Mouse (Mus musculus) heart, postnatal 0 days (tissue): ENCODE data around the gene Phactr3. TPM values are rescaled to one million over a fixed set of nuclear protein-coding genes. Genes with fewer than 3 reads are reported as not detected.

Source experiments
- ATAC-seq: fragments of 200-750 bp; cut with Nextera tagmentation; 2 replicates; pipeline ENCODE4 v1.8.0; 2017; ENCODE audit warnings: low read depth, moderate number of reproducible peaks, moderate library complexity; ENCODE audit not compliant: insufficient read depth
- DNase-seq: peaks from one replicate; pipeline ENCODE4 v3.0.0-alpha.2; 2016; ENCODE audit warnings: low spot score
- H3K27ac ChIP-seq: fragments of 300-500 bp; sonication (generic); 2 replicates; pipeline ENCODE4 v1.5.1; 2014; ENCODE audit warnings: low read depth, mild to moderate bottlenecking
- H3K27me3 ChIP-seq: fragments of 300-500 bp; sonication (generic); 2 replicates; pipeline ENCODE4 v1.6.1; 2014; ENCODE audit warnings: low read length, mixed read lengths; ENCODE audit not compliant: control insufficient read depth, insufficient read depth
- H3K36me3 ChIP-seq: fragments of 300-500 bp; sonication (generic); replicated peaks from 2 replicates; pipeline ENCODE4 v1.6.1; 2014; ENCODE audit warnings: low read length, mixed read lengths; ENCODE audit not compliant: control insufficient read depth, insufficient read depth
- H3K4me1 ChIP-seq: fragments of 300-500 bp; sonication (generic); 2 replicates; pipeline ENCODE4 v1.6.1; 2014; ENCODE audit warnings: antibody characterized with exemption; ENCODE audit not compliant: control insufficient read depth, insufficient read depth
- H3K4me2 ChIP-seq: fragments of 300-500 bp; sonication (generic); 2 replicates; pipeline ENCODE4 v1.6.1; 2014; ENCODE audit warnings: low read depth, mild to moderate bottlenecking, low read length, moderate library complexity
- H3K4me3 ChIP-seq: fragments of 300-500 bp; sonication (generic); 2 replicates; pipeline ENCODE4 v1.5.1; 2014; ENCODE audit warnings: low read depth, low read length
- H3K9ac ChIP-seq: fragments of 300-500 bp; sonication (generic); replicated peaks from 2 replicates; pipeline ENCODE4 v1.6.1; 2014; ENCODE audit warnings: low read depth, low read length, mixed read lengths
- H3K9me3 ChIP-seq: fragments of 300-500 bp; sonication (generic); replicated peaks from 2 replicates; pipeline ENCODE4 v1.6.1; 2016; ENCODE audit warnings: low read length; ENCODE audit not compliant: control insufficient read depth
- CTCF ChIP-seq: IDR thresholded peaks from 2 replicates; pipeline ENCODE4 v1.5.1; 2016; ENCODE audit warnings: antibody characterized with exemption, control low read depth, low read depth
- EP300 ChIP-seq: IDR thresholded peaks from 2 replicates; pipeline ENCODE4 v1.6.1; 2016; ENCODE audit warnings: antibody characterized with exemption, low read depth
- WGBS: fragments of 180-500 bp; shearing (Covaris S2); extraction: QIAGEN DNeasy Blood & Tissue Kit; methylation state at CpG from one replicate; pipeline ENCODE4 v1.1.7; 2014; 5-methylcytosine and 5-hydroxymethylcytosine counted together
- polyA plus RNA-seq: library from polyadenylated mRNA; unstranded; fragments of >200 nt; fragmentation: Nextera tagmentation; extraction: Ambion mirVana; gene quantifications from 2 replicates; pipeline ENCODE4 v1.2.1, GENCODE M21; 2015
- total RNA-seq: library from RNA; depleted of rRNA; stranded (reverse); fragments of >200 nt; gene quantifications from 2 replicates; pipeline ENCODE4 v1.2.3, GENCODE M21; 2014; ENCODE audit warnings: low replicate concordance

Gene Phactr3
- total and polyA plus RNA-seq, 2 experiments from 2014 or later: 3.6 to 4.0 TPM

GRCm38 (mm10) chr2:178270794-178271193, 152.0 kb downstream of the Phactr3 start:
- TF ChIP-seq EP300: no peak
- TF ChIP-seq CTCF: no peak
- Histone ChIP-seq H3K4me2 (no peak overlapping the region), H3K27ac (no peak overlapping the region), H3K4me1 (no peaks in the 10 kb centered on the region; the same call in 1 of the 2 replicates), H3K9me3 (no peaks in the 10 kb centered on the region), H3K36me3 (no peaks in the 10 kb centered on the region), H3K27me3 (no peaks in the 10 kb centered on the region), H3K4me3 (no peak overlapping the region), H3K9ac (no peak overlapping the region)
- DNase-seq (no peak), ATAC-seq (no peak)
- 61% methylated on average over 2 of the region's 2 CpGs for WGBS

DNA sequence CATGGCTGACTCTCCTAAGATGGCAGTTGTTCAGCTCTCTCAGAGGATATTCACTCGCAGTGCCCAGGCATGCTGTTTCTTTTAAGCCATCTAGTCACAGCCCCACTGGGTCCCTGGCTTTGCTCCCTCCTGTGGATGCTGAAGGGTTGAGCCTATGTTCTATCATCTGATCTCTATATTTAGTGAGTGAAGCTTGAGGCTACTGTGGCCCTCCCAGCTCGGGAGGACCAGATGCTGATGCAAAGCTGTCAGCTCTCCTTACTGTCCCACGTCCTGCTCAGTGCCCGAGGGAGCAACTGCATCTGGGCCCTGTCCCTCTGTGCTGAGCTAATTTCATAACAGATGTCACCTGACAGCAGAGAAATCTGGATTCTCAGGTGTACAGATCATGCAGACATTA, 153.6 kb downstream of the Phactr3 start:
- H3K9me3 ChIP-seq: no peaks in the 10 kb centered on the region
- H3K36me3 ChIP-seq: no peaks in the 10 kb centered on the region
- 58% methylated on average over 4 of the region's 4 CpGs for WGBS
- H3K4me1 ChIP-seq: no peaks in the 10 kb centered on the region
- no peak overlapping the region for H3K27ac ChIP-seq
- DNase-seq (no peak), ATAC-seq (no peak)
- TF ChIP-seq EP300 (no peak), CTCF (no peak)
- no peak overlapping the region for H3K4me3 ChIP-seq
- no peak overlapping the region for H3K9ac ChIP-seq
- no peak overlapping the region for H3K4me2 ChIP-seq
- H3K27me3 ChIP-seq: no peaks in the 10 kb centered on the region

DNA sequence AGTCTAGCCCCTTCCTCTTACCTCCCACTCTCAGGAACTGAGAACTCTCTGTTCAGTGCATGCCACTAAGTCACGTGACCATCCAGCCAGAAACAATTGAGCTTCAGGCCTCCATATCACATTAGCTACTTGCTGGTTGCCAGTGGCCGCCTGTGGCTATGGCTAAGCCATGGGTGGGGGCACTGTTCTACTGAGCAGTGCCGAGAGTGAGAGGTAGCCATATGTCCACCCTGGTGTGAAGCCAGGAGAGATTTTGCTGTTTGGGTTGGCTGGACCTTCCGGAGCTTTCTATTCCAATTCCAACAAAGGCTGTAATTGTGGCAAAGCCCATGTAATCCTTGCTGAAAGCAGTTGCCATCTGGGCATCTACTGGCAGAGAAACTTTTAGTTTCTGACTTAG, 155.4 kb downstream of the Phactr3 start:
- H3K4me2 ChIP-seq: no peak overlapping the region
- H3K4me3 ChIP-seq: no peak overlapping the region
- no peak for ATAC-seq
- H3K9me3 ChIP-seq: no peaks in the 10 kb centered on the region
- H3K36me3 ChIP-seq: no peaks in the 10 kb centered on the region
- H3K9ac ChIP-seq: no peak overlapping the region
- TF ChIP-seq EP300: no peak
- no peak for TF ChIP-seq CTCF
- DNase-seq: no peak
- no peaks in the 10 kb centered on the region for H3K27me3 ChIP-seq
- 57% methylated on average over 4 of the region's 4 CpGs for WGBS
- H3K4me1 ChIP-seq: no peaks in the 10 kb centered on the region
- H3K27ac ChIP-seq: no peak overlapping the region

- no peak overlapping the region for H3K27ac ChIP-seq
- 4% methylated on average over 6 of the region's 6 CpGs for WGBS
- no peak overlapping the region for H3K4me2 ChIP-seq
- TF ChIP-seq EP300 (no peak), CTCF (no peak)
- DNase-seq (peak; percentile 60), ATAC-seq (peak; percentile 37; the same call in 1 of the 2 replicates)
- H3K9me3 ChIP-seq: no peaks in the 10 kb centered on the region
- H3K36me3 ChIP-seq: no peaks in the 10 kb centered on the region
- H3K9ac ChIP-seq: no peak overlapping the region
- H3K4me1 ChIP-seq: no peaks in the 10 kb centered on the region
- H3K27me3 ChIP-seq: no peaks in the 10 kb centered on the region
- no peak overlapping the region for H3K4me3 ChIP-seq
These were observed 158.4 kb downstream of the Phactr3 start for GRCm38 (mm10) chr2:178277206-178277605.

- H3K27ac ChIP-seq: no peak overlapping the region
- 38% methylated on average over 3 of the region's 3 CpGs for WGBS
- peak; percentile 31; the same call in 1 of the 2 replicates for TF ChIP-seq CTCF
- TF ChIP-seq EP300: no peak
- H3K4me1 ChIP-seq: no peaks in the 10 kb centered on the region
- H3K4me3 ChIP-seq: no peak overlapping the region
- H3K36me3 ChIP-seq: no peaks in the 10 kb centered on the region
- H3K9me3 ChIP-seq: no peaks in the 10 kb centered on the region
- H3K27me3 ChIP-seq: no peaks in the 10 kb centered on the region
- H3K9ac ChIP-seq: no peak overlapping the region
- DNase-seq: no peak
- H3K4me2 ChIP-seq: no peak overlapping the region
- ATAC-seq: no peak
These were observed 162.4 kb downstream of the Phactr3 start for GRCm38 (mm10) chr2:178281183-178281582.

GRCm38 (mm10) chr2:178287285-178287684, 168.5 kb downstream of the Phactr3 start:
- Histone ChIP-seq H3K4me3 (no peak overlapping the region), H3K9me3 (no peaks in the 10 kb centered on the region), H3K4me1 (no peaks in the 10 kb centered on the region), H3K27ac (no peak overlapping the region), H3K4me2 (no peak overlapping the region), H3K36me3 (no peaks in the 10 kb centered on the region), H3K9ac (no peak overlapping the region), H3K27me3 (no peaks in the 10 kb centered on the region)
- ATAC-seq: no peak
- peak; percentile 42 for TF ChIP-seq CTCF
- no peak for TF ChIP-seq EP300
- 65% methylated on average over 5 of the region's 5 CpGs for WGBS
- no peak for DNase-seq
